ENCODE assay signal across 7 mouse cellular contexts in the genomic region with DNA sequence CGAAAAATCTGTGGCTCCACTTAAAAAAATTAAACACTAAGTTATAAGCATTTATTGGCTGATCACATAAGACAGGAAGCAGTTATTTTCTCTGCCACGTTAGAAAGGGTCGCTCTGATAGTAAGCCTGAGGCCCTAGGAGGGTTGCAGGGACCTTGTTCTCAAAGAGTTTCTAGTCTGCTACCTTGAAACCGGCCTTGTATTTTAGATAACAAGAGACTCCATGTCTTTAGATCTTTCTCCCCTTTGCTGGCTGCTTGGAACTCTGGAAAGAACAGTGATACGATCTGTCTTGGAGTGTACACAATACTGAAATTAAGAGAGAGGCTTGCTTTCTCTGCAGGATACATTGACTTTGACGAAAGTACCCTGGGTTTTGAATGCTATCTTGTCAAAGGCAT. TPM values are rescaled to one million over a fixed set of nuclear protein-coding genes. Genes with fewer than 3 reads are reported as not detected.
DNase-seq lines count a peak whose midpoint lies in the region; ATAC-seq lines count a peak whose summit lies in the region.

No protein-coding gene starts in this region.

- 62% methylated on average over 6 of the region's 6 CpGs for WGBS in neural tube, embryonic 11.5 days
- 33% methylated on average over 6 of the region's 6 CpGs for WGBS in forebrain, embryonic 14.5 days
- WGBS in liver, embryonic 12.5 days (ENCODE audit: insufficient replicate concordance): 28% methylated on average over 6 of the region's 6 CpGs

- no peak for DNase-seq in neural tube, embryonic 11.5 days (ENCODE audit: low spot score)
- no peak for DNase-seq in neural tube, embryonic 10.5 days (ENCODE audit: extremely low spot score, low spot score)
- no peak for DNase-seq in forebrain, embryonic 14.5 days (ENCODE audit: low spot score)
- DNase-seq in adrenal gland, postnatal 25 days: no peak
- DNase-seq in frontal cortex, postnatal 10 days (ENCODE audit: low spot score in 2 of 2): no peak
- DNase-seq in urinary bladder, postnatal 25 days (ENCODE audit: low spot score): no peak

- H3K4me3 ChIP-seq in neural tube, embryonic 11.5 days (ENCODE audit: low read depth, low read length): peak overlapping the region; percentile 80
- H3K4me3 ChIP-seq in forebrain, embryonic 14.5 days (ENCODE audit: low read depth, low read length): peak overlapping the region; percentile 86
- peak overlapping the region; percentile 87 for H3K4me3 ChIP-seq in liver, embryonic 12.5 days

- no peaks in the 10 kb centered on the region for H3K36me3 ChIP-seq in neural tube, embryonic 11.5 days (ENCODE audit: control insufficient read depth, insufficient read depth, low read length)
- H3K36me3 ChIP-seq in forebrain, embryonic 14.5 days (ENCODE audit: control insufficient read depth, insufficient read depth, low read length): no peaks in the 10 kb centered on the region
- H3K36me3 ChIP-seq in liver, embryonic 12.5 days: peaks cover 36% of the 10 kb centered on the region

- no peaks in the 10 kb centered on the region for H3K27me3 ChIP-seq in neural tube, embryonic 11.5 days (ENCODE audit: control insufficient read depth, insufficient read depth, low read length)
- H3K27me3 ChIP-seq in forebrain, embryonic 14.5 days (replicated peaks; ENCODE audit: control insufficient read depth, insufficient read depth, low read length): no peaks in the 10 kb centered on the region
- H3K27me3 ChIP-seq in liver, embryonic 12.5 days (replicated peaks): no peaks in the 10 kb centered on the region

- H3K4me2 ChIP-seq in neural tube, embryonic 11.5 days (ENCODE audit: low read depth): peak overlapping the region; percentile 81
- H3K4me2 ChIP-seq in forebrain, embryonic 14.5 days (ENCODE audit: low read length): peak overlapping the region; percentile 88
- H3K4me2 ChIP-seq in liver, embryonic 12.5 days: peak overlapping the region; percentile 70

- no peak overlapping the region for H3K27ac ChIP-seq in neural tube, embryonic 11.5 days (ENCODE audit: low read depth, low read length)
- no peak overlapping the region for H3K27ac ChIP-seq in forebrain, embryonic 14.5 days (ENCODE audit: low read depth, low read length)
- peak overlapping the region; percentile 99 for H3K27ac ChIP-seq in liver, embryonic 12.5 days

- H3K9me3 ChIP-seq in neural tube, embryonic 11.5 days (ENCODE audit: control insufficient read depth, low read length): no peaks in the 10 kb centered on the region
- H3K9me3 ChIP-seq in forebrain, embryonic 14.5 days (replicated peaks; ENCODE audit: control insufficient read depth, low read length): no peaks in the 10 kb centered on the region
- H3K9me3 ChIP-seq in liver, embryonic 12.5 days (replicated peaks): no peaks in the 10 kb centered on the region

- no peak overlapping the region; the same call in 1 of the 2 replicates for H3K9ac ChIP-seq in neural tube, embryonic 11.5 days (ENCODE audit: low read length)
- peak overlapping the region; percentile 90 for H3K9ac ChIP-seq in forebrain, embryonic 14.5 days (ENCODE audit: low read length)
- H3K9ac ChIP-seq in liver, embryonic 12.5 days: peak overlapping the region; percentile 96

- H3K4me1 ChIP-seq in neural tube, embryonic 11.5 days (ENCODE audit: control insufficient read depth, insufficient read depth, low read length): peaks cover 6% of the 10 kb centered on the region; the same call in 1 of the 2 replicates
- H3K4me1 ChIP-seq in forebrain, embryonic 14.5 days (ENCODE audit: control insufficient read depth, insufficient read depth, low read length): peaks cover 17% of the 10 kb centered on the region
- peaks cover 80% of the 10 kb centered on the region for H3K4me1 ChIP-seq in liver, embryonic 12.5 days

- ATAC-seq in neural tube, embryonic 11.5 days (ENCODE audit: insufficient read depth, low FRiP score, low TSS enrichment): no peak
- no peak for ATAC-seq in forebrain, embryonic 14.5 days
- no peak for ATAC-seq in liver, embryonic 12.5 days

RNA-seq across cellular contexts. Expression of a gene that starts 0.9 kb away (rescaled TPM):
- polyA plus RNA-seq in neural tube, embryonic 11.5 days (2014; fragmentation: Nextera tagmentation; extraction: Ambion mirVana): 2.8 and 3.0 TPM in 2 replicates
- 4.6 and 6.8 TPM in 2 replicates for polyA plus RNA-seq in forebrain, embryonic 14.5 days (2014; fragmentation: Nextera tagmentation; extraction: Ambion mirVana)
- 116 and 120 TPM in 2 replicates for polyA plus RNA-seq in liver, embryonic 12.5 days (2016; fragmentation: Nextera tagmentation; extraction: Ambion mirVana)
- 16.4 and 23.9 TPM in 2 replicates for total RNA-seq in adrenal gland, postnatal 25 days (2021)

RNA-seq across cellular contexts. Expression of a gene that starts 0.9 kb away (rescaled TPM):
- 41.3 and 44.4 TPM in 2 replicates for polyA plus RNA-seq in neural tube, embryonic 11.5 days (2014; fragmentation: Nextera tagmentation; extraction: Ambion mirVana)
- polyA plus RNA-seq in forebrain, embryonic 14.5 days (2014; fragmentation: Nextera tagmentation; extraction: Ambion mirVana): 75.5 and 95.1 TPM in 2 replicates
- polyA plus RNA-seq in liver, embryonic 12.5 days (2016; fragmentation: Nextera tagmentation; extraction: Ambion mirVana): 36.3 and 37.5 TPM in 2 replicates
- 18.1 and 32.1 TPM in 2 replicates for total RNA-seq in adrenal gland, postnatal 25 days (2021)

RNA-seq across cellular contexts. Expression of a gene that starts 55.4 kb away (rescaled TPM):
- 0.69 and 1.0 TPM in 2 replicates for polyA plus RNA-seq in neural tube, embryonic 11.5 days (2014; fragmentation: Nextera tagmentation; extraction: Ambion mirVana)
- polyA plus RNA-seq in forebrain, embryonic 14.5 days (2014; fragmentation: Nextera tagmentation; extraction: Ambion mirVana): 0.31 and 0.55 TPM in 2 replicates
- 0.10 and 0.32 TPM in 2 replicates for polyA plus RNA-seq in liver, embryonic 12.5 days (2016; fragmentation: Nextera tagmentation; extraction: Ambion mirVana)
- total RNA-seq in adrenal gland, postnatal 25 days (2021): not detected in 2 replicates

Comparison
In these comparisons a context has a peak if more than half of its experiments do, and no peak if none do; other contexts are left out.
1. RNA of a gene that starts 0.9 kb away (polyA plus RNA-seq): 116 to 120 TPM in liver, embryonic 12.5 days; 4.6 to 6.8 TPM in forebrain, embryonic 14.5 days and 2.8 to 3.0 TPM in neural tube, embryonic 11.5 days; every median in the first group is over 10 times any median in the second.
2. Peak in every context shown above with its lines, with median percentiles within 50 percentile points of each other: H3K4me2 ChIP-seq and H3K4me3 ChIP-seq.